Mouse (Mus musculus): ENCODE results near the gene Kcnk3.

Gene Kcnk3

GRCm38 (mm10) chr5:30588301-30588968 is 465 bp downstream of the Kcnk3 start:
- no peak for DNase-seq (ENCODE audit: low spot score)

- DNase-seq (ENCODE audit: low spot score), result no peak
Measured at GRCm38 (mm10) chr5:30589069-30589468, 1.1 kb downstream of the Kcnk3 start.

- no peak for DNase-seq (ENCODE audit: low spot score)
Measured at GRCm38 (mm10) chr5:30589546-30589945, 1.6 kb downstream of the Kcnk3 start.

- DNase-seq (ENCODE audit: low spot score), result no peak
Measured at GRCm38 (mm10) chr5:30590231-30590630, 2.3 kb downstream of the Kcnk3 start.

- DNase-seq (ENCODE audit: low spot score), result no peak
Measured at GRCm38 (mm10) chr5:30591205-30591731, 3.3 kb downstream of the Kcnk3 start.

- no peak for DNase-seq (ENCODE audit: low spot score)
Measured at GRCm38 (mm10) chr5:30591786-30592185, 3.8 kb downstream of the Kcnk3 start.

- no peak for DNase-seq (ENCODE audit: low spot score)
Measured at GRCm38 (mm10) chr5:30592279-30592980, 4.5 kb downstream of the Kcnk3 start.

GRCm38 (mm10) chr5:30593360-30593759 is 5.4 kb downstream of the Kcnk3 start:
- DNase-seq (ENCODE audit: low spot score), result no peak

GRCm38 (mm10) chr5:30593811-30594504 is 6.0 kb downstream of the Kcnk3 start:
- no peak for DNase-seq (ENCODE audit: low spot score)

- no peak for DNase-seq (ENCODE audit: low spot score)
Measured at GRCm38 (mm10) chr5:30594953-30595560, 7.1 kb downstream of the Kcnk3 start.

- no peak for DNase-seq (ENCODE audit: low spot score)
Measured at GRCm38 (mm10) chr5:30601397-30601796, 13.4 kb downstream of the Kcnk3 start.

GRCm38 (mm10) chr5:30603255-30603654 is 15.3 kb downstream of the Kcnk3 start:
- DNase-seq (ENCODE audit: low spot score), result no peak

GRCm38 (mm10) chr5:30603926-30604325 is 16.0 kb downstream of the Kcnk3 start:
- no peak for DNase-seq (ENCODE audit: low spot score)

GRCm38 (mm10) chr5:30604769-30605188 is 16.8 kb downstream of the Kcnk3 start:
- no peak for DNase-seq (ENCODE audit: low spot score)

- DNase-seq (ENCODE audit: low spot score), result no peak
Measured at GRCm38 (mm10) chr5:30605649-30606048, 17.7 kb downstream of the Kcnk3 start.

- peak; percentile 71 for DNase-seq (ENCODE audit: low spot score)
Measured at GRCm38 (mm10) chr5:30606424-30607073, 18.6 kb downstream of the Kcnk3 start.

- DNase-seq (ENCODE audit: low spot score), result no peak
Measured at GRCm38 (mm10) chr5:30609094-30609493, 21.1 kb downstream of the Kcnk3 start.

- DNase-seq (ENCODE audit: low spot score), result no peak
Measured at GRCm38 (mm10) chr5:30609918-30610645, 22.1 kb downstream of the Kcnk3 start.

- no peak for DNase-seq (ENCODE audit: low spot score)
Measured at GRCm38 (mm10) chr5:30611091-30611490, 23.1 kb downstream of the Kcnk3 start.

GRCm38 (mm10) chr5:30611689-30612088 is 23.7 kb downstream of the Kcnk3 start:
- DNase-seq (ENCODE audit: low spot score), result no peak

GRCm38 (mm10) chr5:30612575-30612974 is 24.6 kb downstream of the Kcnk3 start:
- no peak for DNase-seq (ENCODE audit: low spot score)
